Mouse (Mus musculus) midbrain, embryonic 11.5 days (tissue): ENCODE measurements around the gene Cfap54. TPM values are rescaled to one million over a fixed set of nuclear protein-coding genes. Genes with fewer than 3 reads are reported as not detected.

Source experiments
- ATAC-seq: fragments of 200-750 bp; cut with Nextera tagmentation; 2 replicates; pipeline ENCODE4 v1.8.0; 2017; ENCODE audit warnings: moderate TSS enrichment, moderate library complexity; ENCODE audit not compliant: low FRiP score
- DNase-seq: peaks from one replicate; pipeline ENCODE4 v3.0.0; 2015; ENCODE audit warnings: low spot score; ENCODE audit errors: missing footprints
- H3K27ac ChIP-seq: fragments of 300-500 bp; sonication (generic); 2 replicates; pipeline ENCODE4 v1.5.1; 2014; ENCODE audit warnings: low read depth, low read length
- H3K27me3 ChIP-seq: fragments of 300-500 bp; sonication (generic); 2 replicates; pipeline ENCODE4 v1.6.1; 2014; ENCODE audit warnings: mild to moderate bottlenecking, low read length, moderate library complexity, mixed read lengths; ENCODE audit not compliant: control insufficient read depth, insufficient read depth
- H3K36me3 ChIP-seq: fragments of 300-500 bp; sonication (generic); 2 replicates; pipeline ENCODE4 v1.6.1; 2014; ENCODE audit warnings: mild to moderate bottlenecking, low read length, moderate library complexity, mixed read lengths; ENCODE audit not compliant: control insufficient read depth, insufficient read depth
- H3K4me1 ChIP-seq: fragments of 300-500 bp; sonication (generic); 2 replicates; pipeline ENCODE4 v1.6.1; 2014; ENCODE audit warnings: low read length; ENCODE audit not compliant: control insufficient read depth, insufficient read depth
- H3K4me2 ChIP-seq: fragments of 300-500 bp; sonication (generic); 2 replicates; pipeline ENCODE4 v1.6.1; 2014; ENCODE audit warnings: mild to moderate bottlenecking, moderate library complexity
- H3K4me3 ChIP-seq: fragments of 300-500 bp; sonication (generic); 2 replicates; pipeline ENCODE4 v1.5.1; 2014; ENCODE audit warnings: low read depth, low read length
- H3K9ac ChIP-seq: fragments of 300-500 bp; sonication (generic); 2 replicates; pipeline ENCODE4 v1.6.1; 2014; ENCODE audit warnings: low read length
- H3K9me3 ChIP-seq: fragments of 300-500 bp; sonication (generic); 2 replicates; pipeline ENCODE4 v1.6.1; 2016; ENCODE audit warnings: low read length; ENCODE audit not compliant: control insufficient read depth
- WGBS: fragments of 180-500 bp; shearing (Covaris S2); extraction: QIAGEN DNeasy Blood & Tissue Kit; methylation state at CpG from one replicate; pipeline ENCODE4 v1.1.7; 2014; 5-methylcytosine and 5-hydroxymethylcytosine counted together
- polyA plus RNA-seq: library from polyadenylated mRNA; unstranded; fragments of >200 nt; fragmentation: Nextera tagmentation; extraction: Ambion mirVana; gene quantifications from 2 replicates; pipeline ENCODE4 v1.2.1, GENCODE M21; 2014

The Cfap54 gene
- polyA plus RNA-seq, 1 experiment from 2014 or later = 0.89 TPM

DNA sequence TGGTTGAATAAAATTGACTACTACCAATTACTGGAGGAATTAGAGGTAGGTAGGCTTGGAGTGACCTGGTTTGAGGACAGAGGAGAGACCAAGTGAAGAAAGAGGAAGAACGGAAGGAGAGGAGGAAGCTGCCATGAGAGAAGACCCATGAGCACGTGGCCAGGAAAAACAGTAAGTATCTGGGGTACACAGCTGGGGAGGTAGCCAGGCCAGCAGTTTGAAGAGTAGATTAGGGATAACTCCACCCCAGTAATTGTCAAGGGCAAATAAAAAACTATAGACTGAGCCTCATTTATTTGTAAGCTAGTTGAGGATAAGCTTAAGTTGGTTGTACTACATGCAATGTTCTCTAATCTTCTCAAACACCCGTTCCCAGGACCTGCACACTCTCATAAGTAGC lies 116.3 kb downstream of the Cfap54 start:
- H3K4me2 ChIP-seq = no peak overlapping the region
- DNase-seq (no peak), ATAC-seq (no peak)
- no peak overlapping the region for H3K27ac ChIP-seq
- no peaks in the 10 kb centered on the region for H3K27me3 ChIP-seq
- WGBS = 72% methylated on average over 3 of the region's 3 CpGs
- H3K4me1 ChIP-seq = no peaks in the 10 kb centered on the region
- H3K4me3 ChIP-seq = no peak overlapping the region
- no peaks in the 10 kb centered on the region for H3K36me3 ChIP-seq
- no peak overlapping the region for H3K9ac ChIP-seq
- no peaks in the 10 kb centered on the region for H3K9me3 ChIP-seq

DNA sequence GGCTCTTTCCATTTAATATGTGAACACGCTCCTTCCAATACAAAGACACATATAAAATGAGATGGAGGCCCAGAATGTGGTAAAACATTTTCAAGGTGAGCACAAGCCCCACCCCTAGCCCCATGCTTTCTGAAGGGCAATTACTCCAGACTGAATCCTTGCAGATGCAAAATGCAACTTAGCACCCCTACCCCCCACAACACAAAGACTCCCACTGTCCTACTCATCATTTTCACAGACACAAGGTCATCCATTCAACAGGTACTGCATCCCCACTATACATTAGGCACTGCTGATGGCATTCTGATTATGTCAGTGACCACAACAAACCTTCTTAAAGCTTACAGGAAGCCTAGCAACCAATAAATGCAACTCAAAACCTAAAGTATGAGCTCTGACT lies 131.4 kb downstream of the Cfap54 start:
- H3K4me1 ChIP-seq = no peaks in the 10 kb centered on the region
- no peak overlapping the region for H3K9ac ChIP-seq
- no peak overlapping the region for H3K27ac ChIP-seq
- no peak for DNase-seq
- H3K4me3 ChIP-seq = no peak overlapping the region
- H3K36me3 ChIP-seq = no peaks in the 10 kb centered on the region
- 74% methylated on average over 1 of the region's 1 CpGs for WGBS
- no peaks in the 10 kb centered on the region for H3K9me3 ChIP-seq
- no peaks in the 10 kb centered on the region for H3K27me3 ChIP-seq
- no peak overlapping the region for H3K4me2 ChIP-seq
- ATAC-seq = no peak

DNA sequence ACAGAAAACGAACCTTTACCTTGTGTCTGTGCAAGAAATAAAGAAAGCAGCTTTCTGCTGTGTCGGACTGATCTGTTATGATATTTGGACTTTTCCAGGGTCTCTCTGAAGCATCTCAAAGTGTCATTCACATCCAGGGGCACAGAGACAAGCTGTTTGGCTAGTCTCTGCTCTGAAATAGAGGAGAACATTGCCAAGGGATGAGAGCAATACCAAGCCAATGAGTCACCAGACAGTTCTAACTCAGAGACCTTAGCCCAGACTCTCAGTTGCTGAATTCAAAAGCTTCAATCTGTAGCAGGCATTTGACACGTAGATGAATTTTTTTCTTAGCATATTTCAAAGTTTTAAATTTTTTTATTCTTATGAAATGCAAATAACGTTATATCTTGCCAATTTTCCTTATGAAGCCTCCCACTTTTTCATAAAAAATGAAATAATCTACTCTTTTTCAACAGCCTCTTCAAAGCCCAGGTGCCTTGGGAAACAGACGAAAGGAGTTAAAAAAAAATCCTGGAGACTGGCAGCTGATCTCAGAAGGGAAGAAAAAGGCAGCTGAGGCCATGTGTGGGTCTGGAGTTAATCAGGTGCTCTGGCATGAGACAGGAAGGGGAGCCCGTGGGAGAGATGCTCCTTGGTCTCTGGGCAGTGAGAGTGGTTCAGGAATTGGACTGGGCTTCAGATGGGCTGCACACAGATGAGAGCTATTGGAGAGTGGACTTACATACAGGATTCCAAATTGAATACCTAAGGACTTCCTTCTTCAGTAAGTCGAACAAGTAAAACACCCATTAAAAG lies 138.4 kb downstream of the Cfap54 start:
- no peak overlapping the region for H3K27ac ChIP-seq
- H3K36me3 ChIP-seq = no peaks in the 10 kb centered on the region
- H3K4me2 ChIP-seq = no peak overlapping the region
- no peak overlapping the region for H3K9ac ChIP-seq
- H3K4me3 ChIP-seq = no peak overlapping the region
- no peaks in the 10 kb centered on the region for H3K9me3 ChIP-seq
- peak; percentile 75 for DNase-seq
- no peaks in the 10 kb centered on the region for H3K4me1 ChIP-seq
- WGBS = 79% methylated on average over 7 of the region's 7 CpGs
- no peaks in the 10 kb centered on the region for H3K27me3 ChIP-seq
- no peak for ATAC-seq

DNA sequence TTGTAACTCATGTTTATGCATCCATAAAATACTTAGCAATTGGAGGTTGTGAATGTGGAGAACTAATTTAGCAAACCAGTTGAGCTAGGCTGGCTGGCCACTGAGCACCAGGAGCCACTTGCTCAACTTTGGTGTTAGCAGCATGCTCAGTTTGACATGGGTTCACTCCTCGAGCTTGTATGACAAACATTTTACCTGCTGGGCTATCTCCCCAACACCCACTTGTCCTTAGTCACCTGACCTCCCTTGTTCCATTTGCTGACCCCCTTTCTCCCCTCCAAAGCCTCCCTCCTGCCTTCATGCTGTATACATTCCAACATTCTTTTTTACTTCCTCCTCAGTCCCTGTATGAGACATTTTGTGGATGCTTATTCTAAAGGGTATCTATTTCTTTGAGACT lies 139.8 kb downstream of the Cfap54 start:
- no peaks in the 10 kb centered on the region for H3K4me1 ChIP-seq
- no peak overlapping the region for H3K9ac ChIP-seq
- 56% methylated on average over 1 of the region's 1 CpGs for WGBS
- H3K36me3 ChIP-seq = no peaks in the 10 kb centered on the region
- H3K27me3 ChIP-seq = no peaks in the 10 kb centered on the region
- no peaks in the 10 kb centered on the region for H3K9me3 ChIP-seq
- no peak overlapping the region for H3K4me2 ChIP-seq
- no peak overlapping the region for H3K27ac ChIP-seq
- no peak overlapping the region for H3K4me3 ChIP-seq
- ATAC-seq (no peak), DNase-seq (peak; percentile 72)

DNA sequence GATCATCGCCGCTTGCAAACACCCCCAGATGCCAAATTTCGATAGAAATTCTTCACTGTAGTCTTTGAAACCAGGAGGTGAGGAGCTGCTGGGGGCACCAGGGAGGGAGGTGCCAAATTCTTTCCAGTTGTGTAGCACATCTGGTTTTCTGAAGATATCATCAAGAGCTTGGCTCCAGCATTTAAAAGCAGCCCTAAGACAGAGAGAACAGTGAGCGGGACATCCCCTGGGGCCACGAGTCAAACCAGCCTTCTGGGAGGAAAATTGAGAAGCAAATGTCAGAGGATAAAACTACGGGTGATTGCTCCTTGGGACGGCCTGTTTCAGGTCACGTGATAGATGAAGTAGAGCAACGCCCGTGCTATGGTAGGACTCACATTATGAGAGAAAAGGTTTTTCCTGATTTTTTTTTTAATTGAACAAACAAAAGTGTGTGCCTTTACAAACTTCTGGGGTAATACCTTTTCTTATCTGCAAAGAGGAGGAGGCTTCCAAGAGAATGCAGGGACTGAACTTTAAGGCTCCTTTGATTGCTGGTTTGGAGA lies 143.6 kb downstream of the Cfap54 start:
- 75% methylated on average over 10 of the region's 10 CpGs for WGBS
- Histone ChIP-seq H3K9me3 (no peaks in the 10 kb centered on the region), H3K36me3 (no peaks in the 10 kb centered on the region), H3K27ac (no peak overlapping the region), H3K9ac (no peak overlapping the region), H3K27me3 (no peaks in the 10 kb centered on the region), H3K4me1 (no peaks in the 10 kb centered on the region), H3K4me2 (no peak overlapping the region), H3K4me3 (no peak overlapping the region)
- ATAC-seq (no peak), DNase-seq (no peak)

DNA sequence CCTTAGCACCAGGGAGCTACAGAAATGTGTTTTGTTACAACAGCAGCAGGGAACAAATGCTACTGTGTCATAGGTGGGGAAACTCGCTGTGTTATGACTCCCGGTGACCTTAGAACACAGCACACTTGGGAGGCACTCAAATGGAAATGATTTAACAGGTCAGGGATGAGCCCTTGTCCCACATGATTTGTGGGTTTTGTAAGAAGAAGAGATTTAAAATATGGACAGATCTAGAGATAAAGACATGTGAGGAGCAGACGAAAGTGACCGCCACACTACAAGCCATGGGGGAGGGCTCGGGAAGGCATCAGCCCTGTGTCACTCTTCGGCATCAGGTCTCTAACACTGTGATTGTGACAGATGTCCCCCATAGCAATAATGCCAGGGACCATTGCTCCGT lies 144.3 kb downstream of the Cfap54 start:
- no peak overlapping the region for H3K4me2 ChIP-seq
- WGBS = 85% methylated on average over 7 of the region's 7 CpGs
- no peaks in the 10 kb centered on the region for H3K9me3 ChIP-seq
- no peak overlapping the region for H3K4me3 ChIP-seq
- H3K27ac ChIP-seq = no peak overlapping the region
- H3K9ac ChIP-seq = no peak overlapping the region
- no peak for ATAC-seq
- no peaks in the 10 kb centered on the region for H3K4me1 ChIP-seq
- no peaks in the 10 kb centered on the region for H3K36me3 ChIP-seq
- H3K27me3 ChIP-seq = no peaks in the 10 kb centered on the region
- DNase-seq = no peak

DNA sequence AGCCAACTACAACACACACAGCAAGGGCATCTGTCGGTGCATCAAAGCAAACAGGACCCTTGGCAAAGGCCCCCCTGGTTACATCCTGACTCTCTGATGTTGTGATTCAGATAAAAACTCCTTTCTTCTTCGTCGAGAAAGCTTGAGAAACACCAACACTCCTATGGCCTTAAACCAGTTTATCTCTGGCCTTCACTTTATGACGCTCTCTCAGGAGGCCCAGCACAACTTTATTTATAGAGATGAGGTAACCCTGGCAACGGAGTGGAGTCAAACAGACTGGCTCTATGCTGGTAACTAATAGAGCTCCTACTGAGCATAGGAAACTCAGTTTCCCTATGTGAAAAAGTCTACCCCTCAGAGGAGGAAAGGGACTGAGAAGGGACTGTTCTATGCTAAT lies 146.9 kb downstream of the Cfap54 start:
- Histone ChIP-seq H3K27me3 (no peaks in the 10 kb centered on the region), H3K4me2 (no peak overlapping the region), H3K9me3 (no peaks in the 10 kb centered on the region), H3K4me3 (no peak overlapping the region), H3K27ac (no peak overlapping the region), H3K36me3 (no peaks in the 10 kb centered on the region), H3K9ac (no peak overlapping the region), H3K4me1 (no peaks in the 10 kb centered on the region)
- ATAC-seq = no peak
- 59% methylated on average over 5 of the region's 5 CpGs for WGBS
- peak; percentile 31 for DNase-seq

DNA sequence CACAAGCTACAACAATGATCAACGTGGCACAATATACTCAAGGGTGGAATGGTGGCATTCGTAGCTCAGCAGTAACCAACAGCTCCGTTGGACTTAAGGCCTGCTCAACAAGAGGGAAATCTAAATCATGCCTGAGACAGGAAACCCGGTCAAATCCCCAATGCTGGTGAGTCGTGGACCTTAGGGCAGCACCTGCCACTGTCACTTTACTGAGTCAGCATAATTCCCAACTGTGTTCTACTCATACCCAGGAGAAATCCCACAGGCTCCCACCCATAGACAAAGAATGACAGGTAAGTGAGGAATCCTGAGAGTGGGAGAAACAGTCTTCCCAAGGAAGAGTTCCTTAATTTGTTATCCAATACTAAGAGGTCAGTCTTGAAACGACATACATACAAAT lies 147.8 kb downstream of the Cfap54 start:
- Histone ChIP-seq H3K9ac (no peak overlapping the region), H3K4me3 (no peak overlapping the region), H3K4me2 (no peak overlapping the region), H3K4me1 (no peaks in the 10 kb centered on the region), H3K27me3 (no peaks in the 10 kb centered on the region), H3K27ac (no peak overlapping the region), H3K36me3 (no peaks in the 10 kb centered on the region), H3K9me3 (no peaks in the 10 kb centered on the region)
- no peak for ATAC-seq
- peak; percentile 28 for DNase-seq
- WGBS = 90% methylated on average over 6 of the region's 6 CpGs

DNA sequence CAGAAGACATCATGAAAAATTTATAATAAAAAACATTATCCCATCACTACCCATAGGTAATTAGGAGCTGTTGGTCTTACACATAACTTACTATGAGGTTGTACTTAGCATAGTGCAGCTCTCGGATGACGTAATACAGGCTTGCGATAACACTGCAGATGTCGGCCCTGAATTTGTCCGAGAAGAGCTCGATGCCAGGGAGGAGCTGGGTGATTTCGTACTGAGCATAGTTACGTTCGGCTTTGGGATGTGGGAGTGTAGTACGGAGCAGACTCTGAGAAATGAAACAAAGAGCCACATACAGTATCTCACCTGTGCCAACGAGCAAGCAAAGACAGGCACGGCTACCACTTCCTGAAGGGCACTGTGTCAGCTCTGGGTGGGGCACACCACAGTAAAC lies 149.0 kb downstream of the Cfap54 start:
- Histone ChIP-seq H3K4me1 (no peaks in the 10 kb centered on the region), H3K9ac (no peak overlapping the region), H3K4me2 (no peak overlapping the region), H3K36me3 (no peaks in the 10 kb centered on the region), H3K4me3 (no peak overlapping the region), H3K27ac (no peak overlapping the region), H3K9me3 (no peaks in the 10 kb centered on the region), H3K27me3 (no peaks in the 10 kb centered on the region)
- WGBS = 93% methylated on average over 12 of the region's 12 CpGs
- peak; percentile 49 for DNase-seq
- ATAC-seq = no peak
